Mouse (Mus musculus) midbrain, embryonic 15.5 days (tissue): ENCODE results near the gene Hrh3. TPM values are rescaled to one million over a fixed set of nuclear protein-coding genes. Genes with fewer than 3 reads are reported as not detected.
A peak's percentile ranks its signal among the peaks of the same experiment; 100 is the strongest.

ENCODE experiments used
- ATAC-seq: fragments of 200-750 bp; cut with Nextera tagmentation; replicated peaks from 2 replicates; pipeline ENCODE4 v1.8.0; 2017; ENCODE audit warnings: moderate TSS enrichment
- H3K27ac ChIP-seq: fragments of 300-500 bp; sonication (generic); 2 replicates; pipeline ENCODE4 v1.5.1; 2015; ENCODE audit warnings: mild to moderate bottlenecking, inconsistent platforms
- H3K27me3 ChIP-seq: fragments of 300-500 bp; sonication (generic); replicated peaks from 2 replicates; pipeline ENCODE4 v1.6.1; 2015; ENCODE audit warnings: inconsistent platforms
- H3K36me3 ChIP-seq: fragments of 300-500 bp; sonication (generic); replicated peaks from 2 replicates; pipeline ENCODE4 v1.6.1; 2015; ENCODE audit warnings: inconsistent platforms
- H3K4me1 ChIP-seq: fragments of 300-500 bp; sonication (generic); 2 replicates; pipeline ENCODE4 v1.6.1; 2015; ENCODE audit warnings: inconsistent platforms
- H3K4me2 ChIP-seq: fragments of 300-500 bp; sonication (generic); 2 replicates; pipeline ENCODE4 v1.6.1; 2015; ENCODE audit warnings: inconsistent platforms, mild to moderate bottlenecking, moderate library complexity
- H3K4me3 ChIP-seq: fragments of 300-500 bp; sonication (generic); 2 replicates; pipeline ENCODE4 v1.5.1; 2015; ENCODE audit warnings: mild to moderate bottlenecking, inconsistent platforms
- H3K9ac ChIP-seq: fragments of 300-500 bp; sonication (generic); 2 replicates; pipeline ENCODE4 v1.6.1; 2015; ENCODE audit warnings: mild to moderate bottlenecking, inconsistent platforms
- H3K9me3 ChIP-seq: fragments of 300-500 bp; sonication (generic); 2 replicates; pipeline ENCODE4 v1.6.1; 2016; ENCODE audit warnings: inconsistent platforms
- WGBS: fragments of 180-500 bp; shearing (Covaris S2); methylation state at CpG from one replicate; pipeline ENCODE4 v1.1.7; 2015; ENCODE audit warnings: mixed read lengths; 5-methylcytosine and 5-hydroxymethylcytosine counted together
- polyA plus RNA-seq: library from polyadenylated mRNA; unstranded; fragments of >200 nt; fragmentation: Nextera tagmentation; extraction: Ambion mirVana; gene quantifications from 2 replicates; pipeline ENCODE4 v1.2.1, GENCODE M21; 2015

Hrh3 gene
- polyA plus RNA-seq, 1 experiment from 2014 or later = 3.2 TPM

GRCm38 (mm10) chr2:180103151-180103977 is 924 bp downstream of the Hrh3 start:
- Histone ChIP-seq H3K27ac (no peak overlapping the region), H3K4me2 (peak overlapping the region; percentile 95), H3K9ac (peak overlapping the region; percentile 26), H3K27me3 (peaks cover 37% of the 10 kb centered on the region), H3K4me1 (peaks cover 38% of the 10 kb centered on the region), H3K4me3 (peak overlapping the region; percentile 58), H3K9me3 (no peaks in the 10 kb centered on the region), H3K36me3 (no peaks in the 10 kb centered on the region)
- under 1% methylated on average over 57 of the region's 57 CpGs for whole genome bisulfite sequencing
- peak; percentile 15; the same call in 1 of the 2 replicates for ATAC-seq

GRCm38 (mm10) chr2:180099529-180099928 is 4.8 kb downstream of the Hrh3 start:
- WGBS = 9% methylated on average over 15 of the region's 15 CpGs
- Histone ChIP-seq H3K4me3 (no peak overlapping the region), H3K9ac (no peak overlapping the region), H3K9me3 (no peaks in the 10 kb centered on the region), H3K27me3 (peaks cover 26% of the 10 kb centered on the region), H3K36me3 (no peaks in the 10 kb centered on the region), H3K27ac (no peak overlapping the region), H3K4me2 (peak overlapping the region; percentile 18), H3K4me1 (peaks cover 27% of the 10 kb centered on the region)
- no peak for ATAC-seq

DNA sequence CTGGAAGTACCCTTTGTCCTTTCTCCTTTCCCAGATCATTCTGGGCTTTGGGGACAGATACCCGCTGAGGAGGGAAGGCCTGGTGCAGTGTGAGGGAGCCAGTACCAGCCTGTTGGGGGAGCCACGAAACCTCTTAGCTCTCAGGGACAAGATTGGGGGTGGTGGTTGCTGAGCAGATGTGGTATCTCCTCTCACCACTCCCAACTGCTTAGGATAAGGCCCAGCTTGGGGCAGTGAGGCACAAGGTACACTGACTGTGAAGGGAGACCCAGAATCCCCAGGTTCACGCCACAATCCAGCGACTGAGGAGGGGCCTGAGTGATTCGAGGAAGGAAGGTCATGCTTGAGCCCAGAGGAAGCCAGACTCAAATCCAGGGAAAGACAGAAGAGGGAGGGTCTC is 6.1 kb downstream of the Hrh3 start:
- no peaks in the 10 kb centered on the region for H3K36me3 ChIP-seq
- no peak for ATAC-seq
- H3K4me2 ChIP-seq = no peak overlapping the region
- H3K27me3 ChIP-seq = peaks cover 24% of the 10 kb centered on the region
- H3K9me3 ChIP-seq = no peaks in the 10 kb centered on the region
- peaks cover 15% of the 10 kb centered on the region for H3K4me1 ChIP-seq
- H3K9ac ChIP-seq = no peak overlapping the region
- 37% methylated on average over 5 of the region's 5 CpGs for WGBS
- H3K4me3 ChIP-seq = no peak overlapping the region
- no peak overlapping the region for H3K27ac ChIP-seq

DNA sequence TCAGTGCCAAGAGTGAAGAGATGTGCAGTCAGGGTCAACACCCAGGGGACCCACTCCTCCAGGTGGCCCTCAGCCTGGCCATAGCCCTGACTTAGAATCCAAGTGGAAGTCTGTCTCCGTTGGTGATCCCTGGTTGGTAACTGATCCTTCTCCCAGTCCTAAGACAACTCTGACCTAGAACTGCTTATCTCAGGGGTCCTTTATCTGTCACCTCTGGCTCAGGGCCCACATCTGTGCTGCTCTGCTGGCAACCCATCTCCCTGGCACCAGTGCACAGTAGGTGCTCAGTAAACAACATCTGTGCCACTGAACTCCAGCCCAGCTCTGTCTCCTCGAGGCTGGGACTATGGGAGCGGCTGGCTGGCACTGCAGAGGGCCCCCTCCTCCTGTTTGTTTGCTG is 6.7 kb downstream of the Hrh3 start:
- Histone ChIP-seq H3K9ac (no peak overlapping the region), H3K4me1 (peaks cover 10% of the 10 kb centered on the region), H3K9me3 (no peaks in the 10 kb centered on the region), H3K27me3 (peaks cover 20% of the 10 kb centered on the region), H3K36me3 (no peaks in the 10 kb centered on the region), H3K4me2 (no peak overlapping the region), H3K27ac (no peak overlapping the region), H3K4me3 (no peak overlapping the region)
- no peak for ATAC-seq
- 37% methylated on average over 3 of the region's 3 CpGs for WGBS

GRCm38 (mm10) chr2:180095711-180096110 is 8.6 kb downstream of the Hrh3 start:
- Histone ChIP-seq H3K4me1 (peaks cover 8% of the 10 kb centered on the region), H3K27me3 (peaks cover 9% of the 10 kb centered on the region; the same call in 1 of the 2 replicates), H3K9ac (no peak overlapping the region), H3K4me3 (no peak overlapping the region), H3K36me3 (no peaks in the 10 kb centered on the region), H3K27ac (no peak overlapping the region), H3K9me3 (no peaks in the 10 kb centered on the region), H3K4me2 (no peak overlapping the region)
- ATAC-seq = no peak; the same call in 1 of the 2 replicates
- WGBS = 37% methylated on average over 5 of the region's 5 CpGs

DNA sequence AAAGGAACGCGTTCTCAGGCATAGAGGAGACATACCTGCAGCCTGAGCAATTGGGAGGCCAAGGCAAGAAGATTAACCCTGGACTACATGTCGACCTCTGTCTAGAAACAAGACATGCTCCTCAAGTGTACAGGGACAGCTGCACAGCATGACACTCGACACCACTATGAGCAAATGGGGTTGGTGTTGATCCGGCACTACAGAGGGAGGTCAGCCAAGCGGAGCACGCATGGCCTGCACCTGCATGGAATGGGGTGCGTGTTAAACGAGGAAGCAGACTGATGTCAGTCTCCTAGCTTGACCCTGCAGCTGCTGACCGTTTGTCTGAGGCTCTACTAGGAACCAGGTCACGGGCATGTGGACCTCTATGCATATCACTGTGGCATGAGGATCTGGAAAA is 14.0 kb downstream of the Hrh3 start:
- no peak overlapping the region for H3K4me3 ChIP-seq
- no peak overlapping the region for H3K9ac ChIP-seq
- no peaks in the 10 kb centered on the region for H3K27me3 ChIP-seq
- H3K9me3 ChIP-seq = no peaks in the 10 kb centered on the region
- no peak overlapping the region for H3K27ac ChIP-seq
- no peaks in the 10 kb centered on the region for H3K36me3 ChIP-seq
- WGBS = 71% methylated on average over 11 of the region's 11 CpGs
- H3K4me2 ChIP-seq = no peak overlapping the region
- ATAC-seq = no peak
- no peaks in the 10 kb centered on the region for H3K4me1 ChIP-seq

- no peaks in the 10 kb centered on the region for H3K9me3 ChIP-seq
- no peak for ATAC-seq
- no peak overlapping the region for H3K9ac ChIP-seq
- no peak overlapping the region for H3K4me2 ChIP-seq
- no peaks in the 10 kb centered on the region for H3K27me3 ChIP-seq
- no peak overlapping the region for H3K27ac ChIP-seq
- no peak overlapping the region for H3K4me3 ChIP-seq
- WGBS = 90% methylated on average over 4 of the region's 4 CpGs
- no peaks in the 10 kb centered on the region for H3K4me1 ChIP-seq
- no peaks in the 10 kb centered on the region for H3K36me3 ChIP-seq
These were observed 16.8 kb downstream of the Hrh3 start for GRCm38 (mm10) chr2:180087472-180087871.

- H3K4me2 ChIP-seq = no peak overlapping the region
- 0 out of 2 replicates have a peak, but pooled peaks cover 3% of the 10 kb centered on the region for H3K36me3 ChIP-seq
- H3K27me3 ChIP-seq = no peaks in the 10 kb centered on the region
- ATAC-seq = no peak
- WGBS = 77% methylated on average over 5 of the region's 5 CpGs
- no peak overlapping the region for H3K4me3 ChIP-seq
- H3K27ac ChIP-seq = no peak overlapping the region
- no peaks in the 10 kb centered on the region for H3K9me3 ChIP-seq
- H3K4me1 ChIP-seq = no peaks in the 10 kb centered on the region
- H3K9ac ChIP-seq = no peak overlapping the region
These were observed 17.7 kb downstream of the Hrh3 start for GRCm38 (mm10) chr2:180086637-180087027.

DNA sequence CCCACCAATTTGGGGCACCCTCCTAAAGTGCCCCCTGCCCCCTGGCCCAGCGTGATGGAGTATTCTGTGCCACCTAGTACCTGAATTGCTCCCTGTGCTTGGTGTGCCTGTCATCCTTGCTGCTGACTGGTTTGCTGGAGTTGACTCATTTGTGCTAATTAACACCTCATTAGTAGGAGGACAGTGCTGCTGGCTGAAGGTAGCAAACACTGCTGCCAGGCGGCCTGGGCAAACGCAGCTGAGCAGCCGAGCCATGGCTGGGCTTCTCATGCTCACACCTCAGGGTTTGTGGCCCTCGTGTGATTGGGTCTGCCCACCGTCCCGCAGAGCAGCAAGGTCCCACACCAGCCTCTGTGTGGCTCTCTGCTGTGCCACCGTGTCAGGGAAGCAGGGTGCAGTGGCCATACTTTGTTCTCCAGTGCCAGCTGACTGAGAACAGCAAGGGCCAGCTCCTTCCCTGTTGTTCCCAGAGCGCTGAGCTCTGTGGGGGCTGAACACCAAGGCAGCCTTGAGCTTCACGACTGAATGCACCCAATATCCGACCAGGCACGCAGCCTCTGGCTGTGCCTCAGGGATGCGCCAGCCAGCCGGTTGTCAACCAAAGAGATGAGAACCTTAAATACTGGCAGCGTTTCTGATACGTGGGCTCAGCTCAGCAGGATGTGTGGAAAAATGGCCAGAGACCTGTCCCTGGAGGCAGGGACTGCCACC is 18.2 kb downstream of the Hrh3 start:
- 74% methylated on average over 16 of the region's 16 CpGs for WGBS
- Histone ChIP-seq H3K4me3 (no peak overlapping the region), H3K27ac (no peak overlapping the region), H3K36me3 (0 out of 2 replicates have a peak, but pooled peaks cover 3% of the 10 kb centered on the region), H3K4me1 (no peaks in the 10 kb centered on the region), H3K27me3 (no peaks in the 10 kb centered on the region), H3K4me2 (no peak overlapping the region), H3K9ac (no peak overlapping the region), H3K9me3 (no peaks in the 10 kb centered on the region)
- ATAC-seq = no peak

DNA sequence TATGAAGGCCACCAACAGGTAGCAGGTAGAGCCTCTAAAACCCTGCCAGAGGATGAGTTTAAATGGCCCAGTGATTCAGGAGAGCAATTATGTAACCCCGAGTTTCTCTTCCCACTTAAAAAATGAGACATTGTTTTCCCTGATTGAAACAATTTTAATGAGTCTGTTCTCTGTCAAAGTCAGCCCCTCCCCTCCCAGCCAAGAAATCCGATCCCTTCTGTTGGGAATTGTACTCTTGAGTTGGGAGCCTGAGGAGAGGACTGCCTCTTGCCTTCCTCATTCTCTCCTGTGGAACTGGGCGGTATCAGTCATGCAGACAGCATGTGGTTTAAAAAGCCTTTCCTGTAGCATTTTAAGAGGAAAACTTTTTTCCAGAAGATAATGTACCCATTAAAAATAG is 19.7 kb downstream of the Hrh3 start:
- 48% methylated on average over 3 of the region's 3 CpGs for WGBS
- no peak overlapping the region for H3K9ac ChIP-seq
- no peak for ATAC-seq
- H3K27me3 ChIP-seq = no peaks in the 10 kb centered on the region
- H3K27ac ChIP-seq = no peak overlapping the region
- no peak overlapping the region for H3K4me2 ChIP-seq
- no peaks in the 10 kb centered on the region for H3K4me1 ChIP-seq
- 0 out of 2 replicates have a peak, but pooled peaks cover 3% of the 10 kb centered on the region for H3K36me3 ChIP-seq
- H3K9me3 ChIP-seq = no peaks in the 10 kb centered on the region
- H3K4me3 ChIP-seq = no peak overlapping the region

DNA sequence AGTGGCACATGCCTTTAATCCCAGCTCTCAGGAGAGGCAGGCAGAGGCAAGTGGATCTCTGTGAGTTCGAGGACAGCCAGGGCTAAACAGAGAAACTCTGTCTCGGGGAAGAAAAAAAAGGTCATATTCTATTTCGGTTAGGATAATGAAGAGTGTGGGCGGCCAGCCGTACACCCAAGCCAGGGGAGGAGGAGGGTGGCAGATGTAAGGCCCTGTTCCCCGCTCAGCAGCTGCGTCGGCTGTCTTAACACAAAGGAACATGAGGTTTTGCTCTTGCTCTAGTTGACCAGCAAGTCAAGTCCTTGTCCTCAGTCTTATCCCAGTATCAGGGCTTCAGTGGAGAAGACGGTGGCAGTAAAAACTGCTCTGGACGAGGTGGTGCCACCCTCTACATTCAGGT is 21.2 kb downstream of the Hrh3 start:
- no peak overlapping the region for H3K4me2 ChIP-seq
- H3K27me3 ChIP-seq = no peaks in the 10 kb centered on the region
- H3K36me3 ChIP-seq = 0 out of 2 replicates have a peak, but pooled peaks cover 3% of the 10 kb centered on the region
- no peak overlapping the region for H3K27ac ChIP-seq
- H3K9me3 ChIP-seq = no peaks in the 10 kb centered on the region
- 91% methylated on average over 10 of the region's 10 CpGs for WGBS
- H3K4me3 ChIP-seq = no peak overlapping the region
- no peak for ATAC-seq
- H3K4me1 ChIP-seq = no peaks in the 10 kb centered on the region
- H3K9ac ChIP-seq = no peak overlapping the region

DNA sequence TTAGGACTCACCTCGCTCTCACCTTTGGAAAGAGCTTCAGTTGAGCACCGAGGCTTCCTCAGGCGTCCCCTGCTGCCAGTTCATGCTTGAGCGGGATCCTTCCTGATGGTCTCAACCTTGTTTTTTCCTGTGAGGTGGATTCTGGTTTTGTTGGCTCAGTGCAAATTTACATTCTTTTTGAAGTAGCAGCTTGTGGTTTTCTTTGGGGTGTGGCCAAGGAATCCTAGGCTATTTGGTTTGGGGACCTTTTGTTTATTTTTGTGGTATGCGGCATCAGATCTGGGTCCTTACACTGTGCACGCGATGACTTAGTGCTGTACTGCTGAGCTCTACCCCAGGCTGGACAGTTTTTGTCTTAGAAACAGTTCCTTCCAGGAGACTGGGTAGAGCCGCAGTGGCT is 23.6 kb downstream of the Hrh3 start:
- Histone ChIP-seq H3K4me2 (no peak overlapping the region), H3K4me3 (no peak overlapping the region), H3K27ac (no peak overlapping the region), H3K27me3 (no peaks in the 10 kb centered on the region), H3K36me3 (0 out of 2 replicates have a peak, but pooled peaks cover 3% of the 10 kb centered on the region), H3K9me3 (no peaks in the 10 kb centered on the region), H3K9ac (no peak overlapping the region), H3K4me1 (no peaks in the 10 kb centered on the region)
- WGBS = 94% methylated on average over 8 of the region's 8 CpGs
- no peak for ATAC-seq
